Mouse (Mus musculus) bone marrow macrophage, adult 2 months (primary cell): ENCODE results near the gene Cenpb. TPM values are rescaled to one million over a fixed set of nuclear protein-coding genes. Genes with fewer than 3 reads are reported as not detected.

Source experiments
- H3K27ac ChIP-seq: 2 replicates; pipeline ENCODE4 v1.5.1; 2012; ENCODE audit warnings: low read depth, low read length; ENCODE audit not compliant: insufficient read depth
- H3K4me1 ChIP-seq: 2 replicates; pipeline ENCODE4 v1.6.1; 2012; ENCODE audit warnings: low read length; ENCODE audit not compliant: control insufficient read depth, insufficient read depth
- H3K4me3 ChIP-seq: 2 replicates; pipeline ENCODE4 v1.5.1; 2012; ENCODE audit warnings: mild to moderate bottlenecking, low read length, moderate library complexity; ENCODE audit not compliant: insufficient read depth
- CTCF ChIP-seq: IDR thresholded peaks from 2 replicates; pipeline ENCODE4 v1.5.1; 2012; ENCODE audit warnings: low read depth, mild to moderate bottlenecking, low read length, moderate library complexity
- POLR2A ChIP-seq: IDR thresholded peaks from 2 replicates; pipeline ENCODE4 v1.6.1; 2012; ENCODE audit warnings: mild to moderate bottlenecking, low read depth, low read length, borderline replicate concordance
- polyA plus RNA-seq: library from polyadenylated mRNA; stranded (reverse); fragments of >200 nt; gene quantifications from 2 replicates; pipeline ENCODE4 v1.2.4, GENCODE M21; 2012; ENCODE audit not compliant: missing spikeins, insufficient read depth, insufficient read length

The Cenpb gene
- polyA plus RNA-seq, 1 experiment, result 88.3 TPM

DNA sequence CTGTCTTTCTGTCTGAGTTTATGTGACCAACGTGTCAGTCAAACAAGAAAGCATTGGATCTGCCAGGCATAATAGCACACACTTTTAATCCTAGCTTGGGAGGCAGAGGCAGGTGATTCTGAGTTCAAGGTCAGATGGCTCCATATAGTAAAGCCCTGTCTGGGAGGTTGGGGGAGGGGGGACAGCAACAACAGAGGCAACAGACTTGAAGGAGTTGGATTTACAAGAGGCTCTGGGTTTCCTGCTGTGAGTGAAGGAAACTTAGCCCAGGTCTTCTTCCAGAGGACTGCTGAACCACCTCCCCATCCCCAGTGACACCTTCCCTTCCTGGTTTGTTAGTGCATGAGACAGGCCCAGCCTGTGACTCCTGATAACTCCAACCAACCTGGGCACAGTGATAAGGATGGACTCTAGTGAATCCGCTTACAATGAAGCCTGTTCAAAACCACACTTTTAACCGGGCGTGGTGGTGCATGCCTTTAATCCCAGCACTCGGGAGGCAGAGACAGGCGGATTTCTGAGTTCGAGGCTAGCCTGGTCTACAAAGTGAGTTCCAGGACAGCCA lies 27.6 kb downstream of the Cenpb start:
- Histone ChIP-seq H3K4me1 (no peaks in the 10 kb centered on the region), H3K27ac (no peak overlapping the region), H3K4me3 (no peak overlapping the region)
- no peak for TF ChIP-seq POLR2A
- TF ChIP-seq CTCF, result no peak

DNA sequence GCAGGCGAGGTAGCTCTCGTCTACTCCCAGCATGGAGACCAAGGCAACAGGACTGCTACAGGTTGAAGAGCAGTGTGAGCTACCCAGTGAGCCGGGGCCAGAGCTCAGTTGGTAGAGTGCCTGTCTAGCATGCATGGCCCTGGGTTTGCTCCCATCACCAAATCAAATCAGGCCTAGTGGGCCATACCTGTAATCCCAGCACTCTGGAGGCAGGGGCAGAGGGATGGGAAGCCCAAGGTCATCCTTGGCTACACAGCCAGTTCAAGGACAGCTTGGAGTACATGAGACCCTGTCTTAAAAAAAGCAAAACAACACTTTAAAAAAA lies 30.7 kb downstream of the Cenpb start:
- H3K27ac ChIP-seq, result no peak overlapping the region
- H3K4me3 ChIP-seq, result no peak overlapping the region
- no peaks in the 10 kb centered on the region for H3K4me1 ChIP-seq
- TF ChIP-seq CTCF (no peak), POLR2A (no peak)

DNA sequence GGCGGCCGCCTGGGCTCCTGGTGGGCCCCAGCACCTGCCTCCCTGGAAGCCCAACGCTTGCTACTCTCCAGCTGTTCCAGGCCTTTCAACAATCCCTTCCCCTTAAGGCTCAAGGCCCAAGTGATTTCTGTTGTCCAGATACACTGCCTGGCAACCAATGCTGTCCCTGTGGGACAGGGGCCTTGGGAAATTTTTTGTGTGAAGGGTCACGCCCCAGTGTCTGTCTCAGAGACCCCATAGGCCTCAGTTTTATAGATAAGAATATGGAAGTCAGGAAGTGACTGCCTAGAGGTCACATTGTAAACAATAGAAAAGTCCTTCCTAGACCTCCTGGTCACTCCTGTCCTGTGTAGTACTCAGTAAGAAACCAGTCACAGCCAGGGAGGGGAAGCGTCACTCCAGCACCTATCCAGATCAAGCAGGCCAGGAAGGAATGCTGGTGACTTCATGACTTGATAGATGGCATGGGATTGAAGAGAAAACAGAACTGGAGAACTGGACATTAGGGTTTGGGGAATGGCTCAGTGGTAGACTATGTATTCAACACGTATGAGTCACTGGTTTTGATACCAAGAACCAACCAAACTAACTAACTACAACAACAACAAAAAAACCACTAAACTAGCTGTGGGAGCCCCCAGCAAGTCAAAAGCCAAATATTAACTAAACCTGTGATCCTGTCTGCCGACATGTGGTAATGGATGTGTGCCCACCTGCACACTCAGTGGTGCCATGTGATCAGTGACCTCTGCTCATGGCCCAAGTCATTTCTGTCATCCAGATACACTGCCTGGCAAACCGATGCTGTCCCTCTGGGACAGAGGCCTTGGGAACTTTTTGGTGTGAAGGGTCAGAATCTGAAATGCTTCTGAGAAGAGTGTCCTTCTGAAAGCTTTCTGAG lies 31.3 kb downstream of the Cenpb start:
- no peak for TF ChIP-seq CTCF
- no peak for TF ChIP-seq POLR2A
- H3K4me3 ChIP-seq, result no peak overlapping the region
- H3K27ac ChIP-seq, result no peak overlapping the region
- H3K4me1 ChIP-seq, result no peaks in the 10 kb centered on the region

DNA sequence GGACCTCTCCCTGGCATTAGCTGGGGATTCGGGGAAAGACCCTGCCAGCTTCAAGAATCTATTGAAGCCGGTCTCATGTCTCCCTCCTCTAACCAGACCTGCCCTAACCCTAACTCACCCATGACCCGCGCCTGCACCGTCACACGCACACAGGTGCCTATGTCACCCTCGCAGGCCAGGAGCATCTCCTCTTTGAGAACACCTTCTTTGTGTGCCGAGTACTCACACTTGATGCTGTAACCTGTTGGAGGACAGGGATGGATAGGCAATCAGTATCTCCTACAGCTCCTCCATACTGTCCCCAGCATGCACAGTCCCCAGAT lies 32.9 kb downstream of the Cenpb start:
- H3K4me1 ChIP-seq, result no peaks in the 10 kb centered on the region
- no peak overlapping the region for H3K27ac ChIP-seq
- TF ChIP-seq POLR2A, result no peak
- TF ChIP-seq CTCF, result no peak
- no peak overlapping the region for H3K4me3 ChIP-seq

DNA sequence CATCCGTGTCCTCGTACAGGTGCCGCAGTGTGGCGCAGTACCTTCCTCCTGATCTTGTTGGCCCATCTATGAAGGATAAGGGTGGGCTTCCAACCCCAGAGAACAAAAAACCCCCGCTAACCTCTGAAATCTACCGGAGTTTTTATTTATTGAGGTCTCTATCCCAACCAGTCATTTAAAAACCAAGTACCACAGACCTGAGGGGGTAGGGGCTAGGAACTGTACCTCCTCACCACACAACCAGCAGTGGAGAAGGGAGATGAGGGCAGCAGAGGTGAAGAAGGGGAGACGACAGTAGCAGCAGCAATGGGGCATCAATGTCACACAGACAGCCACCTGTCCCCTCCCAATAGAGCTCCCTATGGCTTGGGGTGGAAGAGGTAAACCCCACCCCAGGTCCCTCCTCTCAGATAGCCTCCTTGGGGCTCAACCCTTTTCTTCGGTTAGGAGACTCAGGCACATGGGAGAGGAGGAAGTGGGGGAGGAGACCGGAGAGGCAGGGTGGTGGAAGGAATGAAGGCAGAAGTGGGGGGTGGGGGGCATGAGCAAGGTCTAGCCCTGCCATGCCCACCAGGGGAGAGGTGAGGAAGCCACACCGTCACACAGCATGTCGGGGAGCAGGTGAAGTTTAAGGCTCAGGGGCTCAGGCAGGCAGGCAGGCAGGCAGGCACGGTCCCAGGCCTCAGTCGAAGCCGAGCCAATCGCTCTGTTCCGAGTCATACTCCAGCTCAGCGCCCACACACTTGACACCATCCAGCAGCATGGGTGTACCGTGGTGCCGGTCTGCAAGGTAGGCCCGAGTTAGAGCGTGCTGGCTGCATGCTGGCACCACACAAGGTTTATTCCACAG lies 33.4 kb downstream of the Cenpb start:
- TF ChIP-seq POLR2A, result no peak
- no peak for TF ChIP-seq CTCF
- H3K4me3 ChIP-seq, result no peak overlapping the region
- H3K4me1 ChIP-seq, result no peaks in the 10 kb centered on the region
- no peak overlapping the region for H3K27ac ChIP-seq

DNA sequence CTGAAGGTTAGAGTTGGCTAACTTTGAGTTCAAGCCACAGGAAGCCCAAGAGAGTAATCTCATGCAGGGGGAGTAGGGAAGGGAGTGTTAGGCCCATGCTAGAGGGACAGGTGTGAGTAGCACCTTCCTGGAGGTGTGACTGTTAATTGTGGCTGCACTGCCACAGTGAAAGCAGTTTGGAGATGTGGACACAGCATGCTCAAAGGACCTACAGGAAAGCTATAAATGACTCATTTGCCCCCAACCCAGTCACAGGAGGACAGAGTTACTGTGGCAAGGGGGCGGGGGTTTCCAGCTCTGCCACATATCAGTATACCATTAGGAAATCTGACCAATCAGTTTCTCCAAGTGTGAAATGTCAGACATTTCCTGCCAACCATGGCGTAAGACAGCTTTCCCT lies 34.3 kb downstream of the Cenpb start:
- TF ChIP-seq CTCF, result no peak
- TF ChIP-seq POLR2A, result no peak
- Histone ChIP-seq H3K27ac (no peak overlapping the region), H3K4me1 (no peaks in the 10 kb centered on the region), H3K4me3 (no peak overlapping the region)

DNA sequence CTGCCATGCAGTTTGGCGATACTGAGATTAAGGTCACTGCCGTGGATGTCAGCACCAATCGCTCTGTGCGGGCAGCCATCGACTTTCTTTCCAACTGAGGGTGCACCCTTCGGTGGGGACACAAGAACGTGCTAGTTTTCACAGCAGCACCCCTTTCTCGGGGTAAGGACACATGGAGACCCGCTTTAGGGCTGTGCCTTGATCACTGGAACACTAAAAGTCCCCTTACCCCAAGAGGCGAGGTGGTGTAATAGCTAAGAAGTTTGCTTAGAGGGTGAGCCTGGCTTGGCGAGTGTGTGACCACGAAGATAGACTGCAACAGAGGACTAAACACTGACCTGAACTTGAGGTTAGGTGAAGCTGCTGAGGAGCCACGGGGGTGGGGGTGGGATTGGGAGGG lies 34.7 kb downstream of the Cenpb start:
- no peak overlapping the region for H3K27ac ChIP-seq
- no peaks in the 10 kb centered on the region for H3K4me1 ChIP-seq
- TF ChIP-seq POLR2A, result no peak
- no peak for TF ChIP-seq CTCF
- no peak overlapping the region for H3K4me3 ChIP-seq

DNA sequence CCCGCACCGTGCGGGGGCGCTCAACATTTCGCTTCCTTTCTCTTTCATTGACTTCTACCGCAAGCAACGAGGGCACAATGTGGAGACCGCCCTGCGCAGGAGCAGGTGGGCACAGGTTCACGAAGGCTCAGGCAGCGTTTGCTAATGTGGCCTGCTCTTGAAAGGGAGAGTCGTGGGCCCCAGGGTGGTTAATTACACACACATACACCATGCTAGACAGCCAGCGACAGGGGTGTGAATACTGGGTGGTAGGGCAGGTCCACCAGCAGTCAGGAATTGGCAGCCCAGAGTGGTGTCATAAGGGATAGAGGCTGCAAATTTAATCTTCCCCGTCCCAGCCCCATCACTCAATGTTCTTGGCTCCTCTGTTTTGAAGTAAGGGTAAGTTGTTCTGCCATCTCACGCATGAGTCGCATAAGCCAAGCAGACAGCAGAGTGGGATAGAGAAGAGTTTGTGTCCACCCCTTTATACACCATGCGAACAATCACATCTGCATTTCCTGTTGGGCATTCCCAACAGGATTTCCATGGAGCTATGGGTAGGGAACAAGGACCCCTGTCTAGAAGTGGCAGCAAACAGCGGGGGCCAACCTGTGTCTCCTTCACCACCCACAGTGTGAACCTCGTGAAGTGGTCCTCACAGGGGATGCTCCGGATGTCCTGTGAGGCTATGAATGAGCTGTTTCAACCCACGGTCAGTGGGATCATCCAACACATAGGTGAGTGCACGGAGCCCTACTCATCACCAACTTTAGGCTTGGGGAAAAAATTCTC lies 36.7 kb downstream of the Cenpb start:
- H3K27ac ChIP-seq, result no peak overlapping the region
- TF ChIP-seq POLR2A (no peak), CTCF (no peak)
- no peaks in the 10 kb centered on the region for H3K4me1 ChIP-seq
- no peak overlapping the region for H3K4me3 ChIP-seq

DNA sequence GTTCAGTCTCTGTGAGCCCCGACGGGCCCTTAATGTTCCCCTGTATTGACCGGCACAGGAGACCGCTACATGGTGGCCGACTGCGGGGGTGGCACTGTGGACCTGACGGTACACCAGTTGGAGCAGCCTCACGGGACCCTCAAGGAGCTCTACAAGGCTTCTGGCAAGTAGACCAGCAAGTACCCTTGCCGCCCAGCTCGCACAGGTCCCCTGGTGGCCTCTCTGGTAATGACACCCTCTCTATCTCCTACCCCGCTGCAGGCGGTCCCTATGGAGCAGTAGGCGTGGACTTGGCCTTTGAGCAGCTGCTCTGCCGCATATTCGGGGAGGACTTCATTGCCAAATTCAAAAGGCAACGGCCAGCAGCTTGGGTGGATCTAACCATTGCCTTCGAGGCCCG lies 37.3 kb downstream of the Cenpb start:
- H3K4me3 ChIP-seq, result no peak overlapping the region
- H3K27ac ChIP-seq, result no peak overlapping the region
- H3K4me1 ChIP-seq, result no peaks in the 10 kb centered on the region
- TF ChIP-seq POLR2A (no peak), CTCF (peak; percentile 63)
